Mouse (Mus musculus) C2C12 (cell line): ENCODE results near the gene Pan3. TPM values are rescaled to one million over a fixed set of nuclear protein-coding genes. Genes with fewer than 3 reads are reported as not detected.

ENCODE experiments used
- H3K27me3 ChIP-seq: one replicate; pipeline ENCODE4 v1.6.1; 2011; ENCODE audit not compliant: control insufficient read depth, insufficient read depth, insufficient read length
- H3K36me3 ChIP-seq: one replicate; pipeline ENCODE4 v1.6.1; 2011; ENCODE audit not compliant: control insufficient read depth, insufficient read depth
- H3K4me3 ChIP-seq: one replicate; pipeline ENCODE4 v1.5.1; 2011; ENCODE audit warnings: mild to moderate bottlenecking, control low read depth; ENCODE audit not compliant: poor library complexity, insufficient read depth, severe bottlenecking
- H3K79me2 ChIP-seq: one replicate; pipeline ENCODE4 v1.6.1; 2011; ENCODE audit not compliant: control insufficient read depth, insufficient read depth
- H3K79me3 ChIP-seq: one replicate; pipeline ENCODE4 v1.6.1; 2011; ENCODE audit warnings: low read depth, control low read depth
- H3ac ChIP-seq: one replicate; pipeline ENCODE3; 2011; ENCODE audit warnings: low read depth; ENCODE audit not compliant: control insufficient read depth, insufficient read length
- CEBPB ChIP-seq: IDR thresholded peaks from one replicate; pipeline ENCODE4 v1.6.1; 2011; ENCODE audit warnings: low read depth, mild to moderate bottlenecking, control low read depth, moderate library complexity
- CTCF ChIP-seq: IDR thresholded peaks from one replicate; pipeline ENCODE4 v1.5.1; 2011; ENCODE audit not compliant: control insufficient read depth, insufficient read depth, insufficient read length
- FOSL1 ChIP-seq: IDR thresholded peaks from one replicate; pipeline ENCODE4 v1.8.0; 2011; ENCODE audit warnings: mild to moderate bottlenecking, low read length; ENCODE audit not compliant: poor library complexity, insufficient read depth, severe bottlenecking
- MAX ChIP-seq: IDR thresholded peaks from one replicate; pipeline ENCODE4 v1.6.1; 2011; ENCODE audit warnings: mild to moderate bottlenecking, control low read depth
- MYOD1 ChIP-seq: IDR thresholded peaks from one replicate; pipeline ENCODE4 v1.6.1; 2011; ENCODE audit warnings: low read depth; ENCODE audit not compliant: control insufficient read depth, insufficient read length
- MYOG ChIP-seq: IDR thresholded peaks from one replicate; pipeline ENCODE4 v1.6.1; 2011; ENCODE audit not compliant: control insufficient read depth, insufficient read length; ENCODE audit errors: extremely low read depth
- USF1 ChIP-seq: IDR thresholded peaks from one replicate; pipeline ENCODE4 v1.6.1; 2011; ENCODE audit warnings: low read depth, mild to moderate bottlenecking, control low read depth, moderate library complexity
- polyA plus RNA-seq: library from polyadenylated mRNA; unstranded; fragments of >200 nt; fragmentation: generic; extraction: Trizol; gene quantifications from one replicate; pipeline ENCODE4 v1.2.1, GENCODE M21; 2012; ENCODE audit warnings: missing spikeins

The Pan3 gene
- polyA plus RNA-seq, 1 experiment = 12.8 TPM

DNA sequence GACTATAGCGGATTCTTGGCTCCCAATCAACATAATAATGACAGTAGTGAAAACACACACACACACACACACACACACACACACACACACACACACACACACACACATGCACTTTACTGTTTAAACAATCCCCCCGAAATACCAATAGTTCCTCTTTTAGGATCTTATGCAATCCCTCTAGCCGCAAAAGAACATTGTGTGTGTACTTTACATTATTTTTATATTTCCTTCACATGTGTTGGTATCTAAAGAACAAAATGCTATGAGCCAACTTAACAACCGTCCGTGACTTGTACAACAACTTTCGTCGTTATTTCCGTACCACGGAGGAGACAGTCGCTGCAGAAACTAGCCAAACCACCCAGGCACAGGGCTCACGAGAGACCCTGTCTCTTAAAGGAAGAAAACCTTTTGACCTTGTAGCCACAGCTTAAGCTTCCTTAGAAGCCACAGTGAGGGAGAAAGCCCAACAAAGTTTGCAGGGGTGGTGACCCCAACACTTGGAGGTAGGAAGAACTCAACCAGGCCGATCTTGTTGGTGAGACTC, 37.2 kb upstream of the Pan3 start:
- no peaks in the 10 kb centered on the region for H3K36me3 ChIP-seq
- H3K4me3 ChIP-seq = no peak overlapping the region
- H3K79me2 ChIP-seq = no peaks in the 10 kb centered on the region
- no peak for TF ChIP-seq CTCF
- no peak for TF ChIP-seq USF1
- H3K79me3 ChIP-seq = no peaks in the 10 kb centered on the region
- no peaks in the 10 kb centered on the region for H3K27me3 ChIP-seq
- H3ac ChIP-seq = no peak overlapping the region

DNA sequence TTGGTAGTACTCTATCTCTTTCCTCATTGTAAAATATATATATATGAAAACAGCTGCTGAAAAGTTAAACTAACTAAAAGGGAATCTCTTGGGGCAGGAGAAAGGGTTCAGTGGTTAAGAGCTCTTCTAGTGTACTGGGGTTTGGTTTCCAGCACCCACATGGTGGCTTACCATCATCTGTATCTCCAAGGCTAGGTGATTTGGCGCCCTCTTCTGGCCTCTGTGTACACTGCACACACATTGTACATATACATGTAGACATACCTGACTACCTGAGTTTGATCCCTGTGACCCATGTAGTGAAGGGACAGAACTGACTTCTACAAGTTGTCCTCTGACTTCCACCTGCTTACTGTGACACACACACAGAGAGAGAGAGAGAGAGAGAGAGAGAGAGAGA, 34.9 kb upstream of the Pan3 start:
- Histone ChIP-seq H3K27me3 (peaks cover 8% of the 10 kb centered on the region), H3K4me3 (no peak overlapping the region), H3K79me3 (no peaks in the 10 kb centered on the region), H3K36me3 (no peaks in the 10 kb centered on the region), H3K79me2 (no peaks in the 10 kb centered on the region), H3ac (no peak overlapping the region)
- TF ChIP-seq CEBPB = no peak
- TF ChIP-seq MAX = no peak
- TF ChIP-seq MYOG = no peak
- no peak for TF ChIP-seq USF1
- no peak for TF ChIP-seq FOSL1
- no peak for TF ChIP-seq MYOD1
- no peak for TF ChIP-seq CTCF

DNA sequence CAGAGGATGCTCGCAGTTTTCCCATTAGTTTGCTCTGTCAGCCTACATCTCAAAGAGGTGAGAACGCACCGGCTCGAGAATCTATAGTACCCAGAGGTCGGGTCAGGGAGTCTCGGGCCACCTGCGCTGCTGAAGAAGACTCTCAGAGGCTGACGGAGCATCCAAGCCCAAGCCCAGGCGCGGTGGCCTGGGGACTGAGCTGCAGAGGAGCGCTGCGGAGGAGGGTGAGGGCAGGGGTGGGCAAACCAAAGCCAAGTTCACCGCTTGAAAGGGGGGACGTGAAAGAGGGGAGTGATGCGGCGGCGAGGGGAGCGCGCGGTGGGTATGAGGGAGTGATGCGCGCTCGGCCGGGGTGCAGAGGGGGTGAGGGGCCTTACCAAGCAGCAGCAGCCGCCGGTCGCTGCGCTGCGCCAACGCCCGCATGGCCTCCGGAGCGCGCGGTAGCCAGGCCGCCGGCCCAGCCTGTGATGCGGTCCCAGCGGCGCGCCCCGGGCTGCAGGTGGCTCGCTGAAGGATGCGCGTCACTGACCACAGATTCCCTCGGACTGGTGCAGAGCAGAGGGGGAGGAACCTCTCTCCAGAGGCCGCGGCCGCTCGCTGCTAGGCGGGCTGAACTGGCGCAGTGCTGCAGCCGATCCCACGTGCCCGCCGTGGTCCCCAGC, 30.0 kb upstream of the Pan3 start, which contains the start of gene Flt3:
Gene Flt3 (minus strand): TSS at position 647 of the 662 bp plus-strand sequence.
- no peaks in the 10 kb centered on the region for H3K79me2 ChIP-seq

DNA sequence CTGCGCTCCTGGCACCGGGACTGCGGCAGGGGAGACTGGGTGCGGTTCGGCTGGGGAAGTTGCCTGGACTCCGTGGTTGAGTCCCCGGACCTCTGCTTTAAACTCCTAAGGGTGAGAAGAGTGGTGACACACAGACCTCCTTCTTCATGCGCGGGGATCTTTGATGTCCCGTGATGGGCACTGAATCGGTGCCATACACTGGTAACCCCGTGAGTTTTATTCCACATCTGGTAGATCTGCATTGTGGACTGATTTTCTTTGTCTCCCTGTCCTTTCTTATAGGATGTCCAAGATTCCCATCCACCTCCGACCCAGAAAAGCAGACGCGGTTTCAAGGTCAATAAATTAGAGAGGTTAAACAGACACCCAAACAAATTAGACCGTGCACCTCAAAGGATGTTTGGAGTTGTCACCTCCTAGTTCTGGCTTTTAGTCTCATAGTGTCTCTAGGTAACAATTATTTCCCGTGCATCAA, 29.4 kb upstream of the Pan3 start:
- H3ac ChIP-seq = no peak overlapping the region
- H3K79me2 ChIP-seq = no peaks in the 10 kb centered on the region
- H3K27me3 ChIP-seq = peaks cover 21% of the 10 kb centered on the region
- no peak overlapping the region for H3K4me3 ChIP-seq
- H3K36me3 ChIP-seq = no peaks in the 10 kb centered on the region
- TF ChIP-seq MYOD1 = no peak
- no peak for TF ChIP-seq CTCF
- no peak for TF ChIP-seq MAX
- no peak for TF ChIP-seq FOSL1
- TF ChIP-seq CEBPB = no peak
- TF ChIP-seq MYOG = no peak
- no peak for TF ChIP-seq USF1
- no peaks in the 10 kb centered on the region for H3K79me3 ChIP-seq

More for the DNA sequence above, 30.0 kb upstream of the Pan3 start, which contains the start of gene Flt3:
- H3K36me3 ChIP-seq = no peaks in the 10 kb centered on the region
- H3K79me3 ChIP-seq = no peaks in the 10 kb centered on the region
- H3K27me3 ChIP-seq = peaks cover 21% of the 10 kb centered on the region
- H3ac ChIP-seq = peak within 1 kb of the TSS; percentile 15
- TF ChIP-seq CTCF = no peak
- TF ChIP-seq MAX = no peak
- TF ChIP-seq MYOD1 = no peak
- TF ChIP-seq USF1 = no peak
- no peak for TF ChIP-seq CEBPB
- TF ChIP-seq FOSL1 = no peak
- no peak for TF ChIP-seq MYOG
- no peak within 1 kb of the TSS for H3K4me3 ChIP-seq

DNA sequence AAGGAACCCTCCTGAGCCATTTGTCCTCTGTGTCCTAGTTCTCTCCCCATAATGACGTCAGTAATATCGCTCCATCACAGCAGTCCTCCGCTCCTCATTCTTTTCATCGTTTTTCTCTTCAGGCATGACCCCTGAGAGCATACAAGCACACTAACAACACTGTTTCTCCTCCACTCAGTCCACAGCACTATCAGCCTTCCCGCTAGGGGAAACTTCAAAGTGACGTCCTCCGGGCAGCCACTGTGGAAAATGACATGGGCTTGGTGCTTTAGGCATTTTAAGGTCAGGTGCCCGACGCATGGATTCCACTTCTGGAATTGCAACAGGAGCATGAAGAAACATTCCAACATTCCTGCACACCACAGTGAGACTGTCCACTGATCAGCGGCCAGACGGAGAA, 28.9 kb upstream of the Pan3 start:
- H3K4me3 ChIP-seq = no peak overlapping the region
- no peak for TF ChIP-seq CTCF
- no peak for TF ChIP-seq MAX
- no peak for TF ChIP-seq MYOD1
- TF ChIP-seq FOSL1 = no peak
- no peak for TF ChIP-seq MYOG
- TF ChIP-seq CEBPB = no peak
- TF ChIP-seq USF1 = no peak
- no peaks in the 10 kb centered on the region for H3K79me3 ChIP-seq
- no peaks in the 10 kb centered on the region for H3K36me3 ChIP-seq
- peaks cover 21% of the 10 kb centered on the region for H3K27me3 ChIP-seq
- H3K79me2 ChIP-seq = no peaks in the 10 kb centered on the region
- no peak overlapping the region for H3ac ChIP-seq
